Mouse (Mus musculus) forebrain, embryonic 12.5 days (tissue): ENCODE measurements around the gene Rgs3. TPM values are rescaled to one million over a fixed set of nuclear protein-coding genes. Genes with fewer than 3 reads are reported as not detected.

Experiments
- ATAC-seq: fragments of 200-750 bp; cut with Nextera tagmentation; 2 replicates; pipeline ENCODE4 v1.8.0; 2017; ENCODE audit warnings: moderate TSS enrichment; ENCODE audit not compliant: low FRiP score
- H3K27ac ChIP-seq: fragments of 300-500 bp; sonication (generic); 2 replicates; pipeline ENCODE4 v1.5.1; 2016; ENCODE audit warnings: mild to moderate bottlenecking
- H3K27me3 ChIP-seq: fragments of 300-500 bp; sonication (generic); 2 replicates; pipeline ENCODE4 v1.6.1; 2016; ENCODE audit warnings: mild to moderate bottlenecking
- H3K36me3 ChIP-seq: fragments of 300-500 bp; sonication (generic); replicated peaks from 2 replicates; pipeline ENCODE4 v1.6.1; 2016; ENCODE audit warnings: mild to moderate bottlenecking
- H3K4me1 ChIP-seq: fragments of 300-500 bp; sonication (generic); 2 replicates; pipeline ENCODE4 v1.6.1; 2016
- H3K4me2 ChIP-seq: fragments of 300-500 bp; sonication (generic); 2 replicates; pipeline ENCODE4 v1.6.1; 2016; ENCODE audit warnings: mild to moderate bottlenecking, moderate library complexity
- H3K4me3 ChIP-seq: fragments of 300-500 bp; sonication (generic); replicated peaks from 2 replicates; pipeline ENCODE4 v1.5.1; 2016; ENCODE audit warnings: mild to moderate bottlenecking
- H3K9ac ChIP-seq: fragments of 300-500 bp; sonication (generic); 2 replicates; pipeline ENCODE4 v1.6.1; 2016; ENCODE audit warnings: mild to moderate bottlenecking
- H3K9me3 ChIP-seq: fragments of 300-500 bp; sonication (generic); 2 replicates; pipeline ENCODE4 v1.6.1; 2016
- WGBS: fragments of 180-500 bp; shearing (Covaris S2); methylation state at CpG from one replicate; pipeline ENCODE4 v1.1.7; 2016; 5-methylcytosine and 5-hydroxymethylcytosine counted together
- polyA plus RNA-seq: library from polyadenylated mRNA; unstranded; fragments of >200 nt; fragmentation: Nextera tagmentation; extraction: Ambion mirVana; gene quantifications from 2 replicates; pipeline ENCODE4 v1.2.1, GENCODE M21; 2016

Rgs3 gene
- polyA plus RNA-seq, 1 experiment from 2014 or later: 54.3 TPM

- Histone ChIP-seq H3K4me1 (peaks cover 67% of the 10 kb centered on the region), H3K9ac (no peak overlapping the region), H3K9me3 (no peaks in the 10 kb centered on the region), H3K4me3 (no peak overlapping the region), H3K27ac (no peak overlapping the region), H3K36me3 (no peaks in the 10 kb centered on the region; the same call in 1 of the 2 replicates), H3K27me3 (no peaks in the 10 kb centered on the region), H3K4me2 (no peak overlapping the region)
- 59% methylated on average over 16 of the region's 16 CpGs for WGBS
- no peak for ATAC-seq
Measured at GRCm38 (mm10) chr4:62610142-62610675, 50.6 kb downstream of the Rgs3 start.

- Histone ChIP-seq H3K36me3 (peaks cover 1% of the 10 kb centered on the region; the same call in 1 of the 2 replicates), H3K4me3 (no peak overlapping the region), H3K4me1 (peaks cover 52% of the 10 kb centered on the region), H3K27me3 (no peaks in the 10 kb centered on the region), H3K4me2 (peak overlapping the region; percentile 35), H3K9me3 (no peaks in the 10 kb centered on the region), H3K9ac (peak overlapping the region; percentile 9; the same call in 1 of the 2 replicates), H3K27ac (peak overlapping the region; percentile 90)
- 20% methylated on average over 22 of the region's 22 CpGs for WGBS
- ATAC-seq: peak; percentile 77
Measured at GRCm38 (mm10) chr4:62612601-62613501, 53.2 kb downstream of the Rgs3 start.

- 52% methylated on average over 13 of the region's 13 CpGs for WGBS
- Histone ChIP-seq H3K9ac (no peak overlapping the region), H3K27ac (peak overlapping the region; percentile 90), H3K36me3 (peaks cover 4% of the 10 kb centered on the region; the same call in 1 of the 2 replicates), H3K4me3 (no peak overlapping the region), H3K27me3 (no peaks in the 10 kb centered on the region), H3K9me3 (no peaks in the 10 kb centered on the region), H3K4me2 (peak overlapping the region; percentile 35), H3K4me1 (peaks cover 53% of the 10 kb centered on the region)
- ATAC-seq: peak; percentile 14; the same call in 1 of the 2 replicates
Measured at GRCm38 (mm10) chr4:62613646-62614365, 54.2 kb downstream of the Rgs3 start.

- no peak overlapping the region for H3K9ac ChIP-seq
- H3K27ac ChIP-seq: 0 out of 2 replicates have a peak overlapping the region, but pooled peaks have one; percentile 5
- H3K36me3 ChIP-seq: peaks cover 4% of the 10 kb centered on the region; the same call in 1 of the 2 replicates
- no peaks in the 10 kb centered on the region for H3K27me3 ChIP-seq
- WGBS: 84% methylated on average over 9 of the region's 9 CpGs
- no peak overlapping the region for H3K4me2 ChIP-seq
- no peak for ATAC-seq
- H3K9me3 ChIP-seq: no peaks in the 10 kb centered on the region
- H3K4me3 ChIP-seq: no peak overlapping the region
- peaks cover 46% of the 10 kb centered on the region for H3K4me1 ChIP-seq
Measured at GRCm38 (mm10) chr4:62617856-62618440, 58.3 kb downstream of the Rgs3 start.

- H3K27ac ChIP-seq: peak overlapping the region; percentile 88
- peak overlapping the region; percentile 13 for H3K4me3 ChIP-seq
- peaks cover 41% of the 10 kb centered on the region for H3K4me1 ChIP-seq
- H3K36me3 ChIP-seq: peaks cover 4% of the 10 kb centered on the region; the same call in 1 of the 2 replicates
- WGBS: 21% methylated on average over 16 of the region's 16 CpGs
- H3K9me3 ChIP-seq: no peaks in the 10 kb centered on the region
- H3K4me2 ChIP-seq: peak overlapping the region; percentile 43
- H3K27me3 ChIP-seq: no peaks in the 10 kb centered on the region
- ATAC-seq: peak; percentile 74
- H3K9ac ChIP-seq: peak overlapping the region; percentile 56
Measured at GRCm38 (mm10) chr4:62619232-62619964, 59.8 kb downstream of the Rgs3 start.

GRCm38 (mm10) chr4:62619965-62620244 lies 60.3 kb downstream of the Rgs3 start:
- WGBS: 91% methylated on average over 3 of the region's 3 CpGs
- H3K4me3 ChIP-seq: peak overlapping the region; percentile 13; the same call in 1 of the 2 replicates
- no peak for ATAC-seq

GRCm38 (mm10) chr4:62621151-62621550 lies 61.5 kb downstream of the Rgs3 start:
- Histone ChIP-seq H3K27me3 (no peaks in the 10 kb centered on the region), H3K4me2 (no peak overlapping the region), H3K36me3 (peaks cover 10% of the 10 kb centered on the region; the same call in 1 of the 2 replicates), H3K9me3 (no peaks in the 10 kb centered on the region), H3K4me3 (no peak overlapping the region), H3K4me1 (peaks cover 55% of the 10 kb centered on the region), H3K9ac (no peak overlapping the region), H3K27ac (0 out of 2 replicates have a peak overlapping the region, but pooled peaks have one; percentile 13)
- WGBS: 88% methylated on average over 9 of the region's 9 CpGs
- ATAC-seq: no peak

More at GRCm38 (mm10) chr4:62619965-62620244, 60.3 kb downstream of the Rgs3 start:
- H3K9ac ChIP-seq: peak overlapping the region; percentile 56
- peaks cover 4% of the 10 kb centered on the region; the same call in 1 of the 2 replicates for H3K36me3 ChIP-seq
- H3K27ac ChIP-seq: peak overlapping the region; percentile 88
- no peaks in the 10 kb centered on the region for H3K9me3 ChIP-seq
- no peaks in the 10 kb centered on the region for H3K27me3 ChIP-seq
- H3K4me2 ChIP-seq: peak overlapping the region; percentile 43
- H3K4me1 ChIP-seq: peaks cover 46% of the 10 kb centered on the region

- Histone ChIP-seq H3K9me3 (no peaks in the 10 kb centered on the region), H3K27ac (peak overlapping the region; percentile 59; the same call in 1 of the 2 replicates), H3K36me3 (peaks cover 17% of the 10 kb centered on the region; the same call in 1 of the 2 replicates), H3K4me3 (no peak overlapping the region), H3K9ac (no peak overlapping the region), H3K4me2 (no peak overlapping the region), H3K27me3 (no peaks in the 10 kb centered on the region), H3K4me1 (peaks cover 59% of the 10 kb centered on the region)
- 76% methylated on average over 14 of the region's 14 CpGs for WGBS
- no peak for ATAC-seq
Measured at GRCm38 (mm10) chr4:62621880-62622675, 62.4 kb downstream of the Rgs3 start.

GRCm38 (mm10) chr4:62623251-62624015 lies 63.8 kb downstream of the Rgs3 start:
- Histone ChIP-seq H3K27ac (0 out of 2 replicates have a peak overlapping the region, but pooled peaks have one; percentile 83), H3K4me3 (no peak overlapping the region), H3K9me3 (no peaks in the 10 kb centered on the region), H3K4me1 (peaks cover 54% of the 10 kb centered on the region), H3K36me3 (peaks cover 15% of the 10 kb centered on the region), H3K4me2 (no peak overlapping the region), H3K27me3 (no peaks in the 10 kb centered on the region), H3K9ac (no peak overlapping the region)
- no peak for ATAC-seq
- 87% methylated on average over 13 of the region's 13 CpGs for whole genome bisulfite sequencing

- Histone ChIP-seq H3K36me3 (peaks cover 15% of the 10 kb centered on the region), H3K27me3 (no peaks in the 10 kb centered on the region), H3K9ac (no peak overlapping the region), H3K4me3 (no peak overlapping the region), H3K4me1 (peaks cover 39% of the 10 kb centered on the region), H3K27ac (peak overlapping the region; percentile 83), H3K9me3 (no peaks in the 10 kb centered on the region), H3K4me2 (no peak overlapping the region)
- ATAC-seq: peak; percentile 39
- WGBS: 34% methylated on average over 15 of the region's 15 CpGs
Measured at GRCm38 (mm10) chr4:62624679-62625450, 65.2 kb downstream of the Rgs3 start.
